Mouse (Mus musculus) heart, embryonic 16.5 days (tissue): ENCODE measurements at regions not wholly inside any gene's neighbourhood (a gene's known extent, or its start where the extent isn't known, plus 50 kb on each side); places are given as distances from the start of the nearest gene placed in this dataset.

ENCODE experiments used
- ATAC-seq: fragments of 200-750 bp; cut with Nextera tagmentation; replicated peaks from 2 replicates; pipeline ENCODE4 v1.8.0; 2017; ENCODE audit warnings: moderate number of reproducible peaks; ENCODE audit not compliant: insufficient read depth, low FRiP score; ENCODE audit errors: extremely low read depth
- H3K27ac ChIP-seq: fragments of 300-500 bp; sonication (generic); 2 replicates; pipeline ENCODE4 v1.5.1; 2014; ENCODE audit warnings: mild to moderate bottlenecking, low read length, control low read depth, moderate library complexity
- H3K27me3 ChIP-seq: fragments of 300-500 bp; sonication (generic); 2 replicates; pipeline ENCODE4 v1.6.1; 2014; ENCODE audit warnings: low read length, mixed read lengths; ENCODE audit not compliant: control insufficient read depth, insufficient read depth
- H3K36me3 ChIP-seq: fragments of 300-500 bp; sonication (generic); 2 replicates; pipeline ENCODE4 v1.6.1; 2014; ENCODE audit not compliant: control insufficient read depth, insufficient read depth
- H3K4me1 ChIP-seq: fragments of 300-500 bp; sonication (generic); 2 replicates; pipeline ENCODE4 v1.6.1; 2014; ENCODE audit warnings: low read length, mixed read lengths; ENCODE audit not compliant: control insufficient read depth, insufficient read depth
- H3K4me2 ChIP-seq: fragments of 300-500 bp; sonication (generic); 2 replicates; pipeline ENCODE4 v1.6.1; 2014; ENCODE audit warnings: low read depth, mild to moderate bottlenecking, control low read depth, low read length
- H3K4me3 ChIP-seq: fragments of 300-500 bp; sonication (generic); 2 replicates; pipeline ENCODE4 v1.5.1; 2014; ENCODE audit warnings: mild to moderate bottlenecking, control low read depth, low read length
- H3K9ac ChIP-seq: fragments of 300-500 bp; sonication (generic); 2 replicates; pipeline ENCODE4 v1.6.1; 2014; ENCODE audit warnings: low read length, control low read depth
- H3K9me3 ChIP-seq: fragments of 300-500 bp; sonication (generic); replicated peaks from 2 replicates; pipeline ENCODE4 v1.6.1; 2016; ENCODE audit warnings: low read length; ENCODE audit not compliant: control insufficient read depth
- WGBS: fragments of 180-500 bp; shearing (Covaris S2); extraction: QIAGEN DNeasy Blood & Tissue Kit; methylation state at CpG from one replicate; pipeline ENCODE4 v1.1.7; 2014; 5-methylcytosine and 5-hydroxymethylcytosine counted together

GRCm38 (mm10) chr11:90110170-90110569 is 77.3 kb upstream of the Gm45716 start:
- no peak for ATAC-seq
- Histone ChIP-seq H3K36me3 (no peaks in the 10 kb centered on the region), H3K9ac (no peak overlapping the region), H3K9me3 (no peaks in the 10 kb centered on the region), H3K4me3 (no peak overlapping the region), H3K27ac (no peak overlapping the region), H3K27me3 (no peaks in the 10 kb centered on the region), H3K4me2 (no peak overlapping the region), H3K4me1 (peaks cover 10% of the 10 kb centered on the region)
- WGBS = 84% methylated on average over 3 of the region's 3 CpGs

DNA sequence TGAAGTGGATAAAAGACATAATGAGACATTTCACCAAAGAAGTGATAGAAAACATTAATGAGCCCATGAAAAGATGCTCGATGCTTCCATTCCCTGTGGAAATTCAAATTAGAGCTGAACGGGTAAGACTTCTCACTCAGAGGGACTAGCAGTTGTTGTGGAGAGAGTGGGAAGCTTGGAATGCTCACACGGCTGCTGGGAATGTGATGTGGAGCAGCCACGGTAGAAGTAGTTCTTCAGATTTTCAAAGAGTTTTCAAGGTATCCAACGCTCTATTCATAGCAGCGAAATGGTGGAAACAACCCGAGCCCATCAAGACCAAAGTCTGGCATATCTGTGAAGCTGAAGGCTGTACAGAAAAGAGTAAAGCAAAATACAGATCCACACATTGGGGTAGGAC is 75.3 kb upstream of the Gm45716 start:
- H3K27ac ChIP-seq = no peak overlapping the region
- H3K4me1 ChIP-seq = no peaks in the 10 kb centered on the region
- no peak overlapping the region for H3K4me3 ChIP-seq
- H3K36me3 ChIP-seq = no peaks in the 10 kb centered on the region
- ATAC-seq = no peak
- H3K4me2 ChIP-seq = no peak overlapping the region
- no peaks in the 10 kb centered on the region for H3K27me3 ChIP-seq
- H3K9me3 ChIP-seq = no peaks in the 10 kb centered on the region
- WGBS = 76% methylated on average over 7 of the region's 7 CpGs
- H3K9ac ChIP-seq = no peak overlapping the region

- no peaks in the 10 kb centered on the region for H3K36me3 ChIP-seq
- peak overlapping the region; percentile 30 for H3K27ac ChIP-seq
- H3K9ac ChIP-seq = no peak overlapping the region
- WGBS = 34% methylated on average over 20 of the region's 20 CpGs
- H3K4me2 ChIP-seq = no peak overlapping the region
- H3K9me3 ChIP-seq = no peaks in the 10 kb centered on the region
- ATAC-seq = 0 out of 2 replicates have a peak, but pooled peaks have one; percentile 10
- no peaks in the 10 kb centered on the region for H3K4me1 ChIP-seq
- H3K27me3 ChIP-seq = no peaks in the 10 kb centered on the region
- H3K4me3 ChIP-seq = no peak overlapping the region
These were observed 70.5 kb upstream of the Gm45716 start for GRCm38 (mm10) chr11:90116676-90117663.

- no peak for ATAC-seq
- H3K27ac ChIP-seq = peak overlapping the region; percentile 30
- no peaks in the 10 kb centered on the region for H3K36me3 ChIP-seq
- no peak overlapping the region for H3K4me2 ChIP-seq
- H3K9ac ChIP-seq = no peak overlapping the region
- 49% methylated on average over 5 of the region's 5 CpGs for WGBS
- H3K4me1 ChIP-seq = no peaks in the 10 kb centered on the region
- no peaks in the 10 kb centered on the region for H3K27me3 ChIP-seq
- no peak overlapping the region for H3K4me3 ChIP-seq
- H3K9me3 ChIP-seq = no peaks in the 10 kb centered on the region
These were observed 69.7 kb upstream of the Gm45716 start for GRCm38 (mm10) chr11:90117664-90118295.

GRCm38 (mm10) chr11:90121902-90122301 is 65.6 kb upstream of the Gm45716 start:
- H3K27me3 ChIP-seq = no peaks in the 10 kb centered on the region
- ATAC-seq = no peak
- no peak overlapping the region for H3K27ac ChIP-seq
- no peak overlapping the region for H3K4me2 ChIP-seq
- no peak overlapping the region for H3K9ac ChIP-seq
- H3K36me3 ChIP-seq = no peaks in the 10 kb centered on the region
- no peaks in the 10 kb centered on the region for H3K4me1 ChIP-seq
- H3K4me3 ChIP-seq = no peak overlapping the region
- 51% methylated on average over 3 of the region's 3 CpGs for WGBS
- H3K9me3 ChIP-seq = no peaks in the 10 kb centered on the region

GRCm38 (mm10) chr11:90122709-90123108 is 64.8 kb upstream of the Gm45716 start:
- no peak overlapping the region for H3K4me3 ChIP-seq
- no peak overlapping the region for H3K27ac ChIP-seq
- H3K36me3 ChIP-seq = no peaks in the 10 kb centered on the region
- no peak for ATAC-seq
- WGBS = 75% methylated on average over 3 of the region's 3 CpGs
- H3K27me3 ChIP-seq = no peaks in the 10 kb centered on the region
- H3K9ac ChIP-seq = no peak overlapping the region
- H3K4me2 ChIP-seq = no peak overlapping the region
- H3K9me3 ChIP-seq = no peaks in the 10 kb centered on the region
- H3K4me1 ChIP-seq = no peaks in the 10 kb centered on the region

DNA sequence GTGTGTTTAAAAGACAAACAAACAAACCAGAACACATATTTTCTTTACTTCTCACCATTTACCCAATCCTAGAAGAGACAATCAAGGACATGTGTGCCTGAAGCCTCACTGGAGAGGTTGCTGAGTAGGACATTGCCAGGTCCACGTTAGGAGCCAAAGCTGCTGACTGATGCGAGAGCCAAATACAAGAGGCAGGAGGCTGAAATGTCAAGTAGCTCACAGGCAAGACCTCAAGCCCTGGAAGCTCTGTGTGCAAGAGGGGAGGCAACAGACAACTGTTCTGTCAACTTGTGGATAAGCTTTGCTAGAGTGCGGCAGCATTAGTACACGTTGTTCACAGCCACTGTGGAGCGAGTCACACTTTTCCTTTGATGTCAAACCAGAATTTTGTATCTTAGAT is 63.6 kb upstream of the Gm45716 start:
- H3K4me2 ChIP-seq = no peak overlapping the region
- no peak for ATAC-seq
- no peaks in the 10 kb centered on the region for H3K9me3 ChIP-seq
- H3K4me1 ChIP-seq = no peaks in the 10 kb centered on the region
- no peaks in the 10 kb centered on the region for H3K36me3 ChIP-seq
- H3K27ac ChIP-seq = no peak overlapping the region
- 57% methylated on average over 5 of the region's 5 CpGs for WGBS
- no peak overlapping the region for H3K4me3 ChIP-seq
- no peaks in the 10 kb centered on the region for H3K27me3 ChIP-seq
- no peak overlapping the region for H3K9ac ChIP-seq

DNA sequence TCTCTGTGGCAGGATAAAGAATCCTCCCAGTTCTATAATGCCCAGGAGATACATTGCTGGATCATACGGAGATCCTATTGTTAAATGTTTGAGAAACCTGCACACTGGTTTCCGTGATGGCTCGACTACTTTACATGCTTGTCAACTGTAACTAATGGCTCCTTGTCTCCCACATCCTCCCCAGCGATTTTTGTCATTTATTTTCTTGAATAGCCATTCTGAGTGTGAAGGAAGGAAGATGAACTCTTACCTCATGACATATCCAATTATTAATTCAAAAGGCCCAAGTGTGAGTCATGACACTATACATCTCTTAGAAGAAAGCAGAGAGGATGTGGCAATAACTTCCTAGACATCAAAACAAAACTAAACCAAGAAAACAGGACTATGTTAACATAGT is 61.2 kb upstream of the Gm45716 start:
- WGBS = 70% methylated on average over 4 of the region's 4 CpGs

GRCm38 (mm10) chr11:90128865-90129415 is 58.5 kb upstream of the Gm45716 start:
- Histone ChIP-seq H3K9me3 (no peaks in the 10 kb centered on the region), H3K36me3 (no peaks in the 10 kb centered on the region), H3K4me1 (peaks cover 12% of the 10 kb centered on the region), H3K27ac (no peak overlapping the region), H3K9ac (no peak overlapping the region), H3K27me3 (no peaks in the 10 kb centered on the region), H3K4me2 (no peak overlapping the region), H3K4me3 (no peak overlapping the region)
- WGBS = 72% methylated on average over 7 of the region's 7 CpGs
- no peak for ATAC-seq

More for the DNA sequence above, 61.2 kb upstream of the Gm45716 start:
- H3K27ac ChIP-seq = no peak overlapping the region
- ATAC-seq = no peak
- no peaks in the 10 kb centered on the region for H3K36me3 ChIP-seq
- no peaks in the 10 kb centered on the region for H3K27me3 ChIP-seq
- no peak overlapping the region for H3K4me2 ChIP-seq
- H3K9me3 ChIP-seq = no peaks in the 10 kb centered on the region
- no peak overlapping the region for H3K9ac ChIP-seq
- H3K4me3 ChIP-seq = no peak overlapping the region
- peaks cover 10% of the 10 kb centered on the region for H3K4me1 ChIP-seq
